Mouse (Mus musculus): ENCODE measurements around the gene Aebp1.

Aebp1 gene

DNA sequence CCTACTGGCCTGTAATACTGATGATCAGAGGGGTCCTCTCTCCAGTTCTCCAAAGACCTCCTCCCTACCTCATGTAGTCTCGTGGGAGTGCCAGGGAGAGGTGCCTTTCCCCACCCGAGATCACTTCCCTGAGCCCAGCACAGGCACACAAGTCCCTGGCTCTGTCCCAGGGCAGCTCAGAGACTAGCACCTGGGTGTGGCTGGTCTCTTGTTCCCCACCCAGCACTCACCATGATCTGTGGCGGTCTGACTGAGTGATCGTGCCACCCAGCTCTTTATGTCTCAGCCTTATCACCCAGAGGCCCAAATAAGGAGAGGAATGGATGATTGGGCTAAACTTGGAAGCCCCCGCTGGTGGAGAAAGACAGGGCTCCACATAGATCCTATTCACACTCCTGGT, 36.8 kb downstream of the Aebp1 start, which contains the start of gene Myl7:
Gene Myl7, minus strand, starts transcription at position 252 of the 400 bp plus-strand sequence.
- DNase-seq: no peak

DNA sequence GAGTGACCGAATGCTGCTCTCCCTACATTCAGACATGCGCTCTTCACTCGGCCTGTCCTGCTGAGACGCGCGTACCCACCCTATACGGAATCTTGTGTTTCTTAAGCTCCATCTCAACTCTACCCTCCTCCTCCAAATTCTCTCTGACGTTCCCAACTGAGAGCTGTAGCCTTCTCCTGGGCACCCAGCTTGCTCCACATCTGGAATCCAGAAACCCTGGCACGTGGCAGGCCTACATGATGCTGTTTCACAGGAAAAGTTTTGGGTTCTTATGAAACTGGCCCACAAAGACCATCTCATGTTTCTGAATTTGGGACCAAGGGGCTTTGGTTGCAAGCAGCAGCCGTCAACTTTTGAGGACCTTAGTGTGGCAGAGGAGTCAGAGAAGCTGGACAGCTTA, 37.5 kb downstream of the Aebp1 start:
- DNase-seq: no peak

DNA sequence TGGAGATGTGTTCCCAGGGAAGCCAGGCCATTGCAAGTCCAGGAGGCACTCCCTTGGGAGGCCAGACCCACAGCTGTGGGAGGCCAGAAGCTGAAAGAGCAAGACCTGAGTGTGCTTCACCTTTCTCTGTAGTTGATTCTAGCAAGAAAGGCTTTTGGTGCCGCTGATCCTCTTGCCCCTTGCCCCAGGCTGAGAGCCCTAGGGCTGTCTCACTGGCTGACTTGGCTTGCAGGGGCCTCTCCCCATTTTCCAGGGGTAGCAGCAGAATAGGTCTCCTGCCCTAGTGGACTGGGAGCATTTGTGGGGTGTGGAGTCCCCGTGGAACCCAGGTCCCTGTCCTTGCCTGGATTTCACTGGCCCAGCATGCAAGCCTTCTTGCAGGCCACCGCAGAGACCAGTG, 39.6 kb downstream of the Aebp1 start:
- no peak for DNase-seq

DNA sequence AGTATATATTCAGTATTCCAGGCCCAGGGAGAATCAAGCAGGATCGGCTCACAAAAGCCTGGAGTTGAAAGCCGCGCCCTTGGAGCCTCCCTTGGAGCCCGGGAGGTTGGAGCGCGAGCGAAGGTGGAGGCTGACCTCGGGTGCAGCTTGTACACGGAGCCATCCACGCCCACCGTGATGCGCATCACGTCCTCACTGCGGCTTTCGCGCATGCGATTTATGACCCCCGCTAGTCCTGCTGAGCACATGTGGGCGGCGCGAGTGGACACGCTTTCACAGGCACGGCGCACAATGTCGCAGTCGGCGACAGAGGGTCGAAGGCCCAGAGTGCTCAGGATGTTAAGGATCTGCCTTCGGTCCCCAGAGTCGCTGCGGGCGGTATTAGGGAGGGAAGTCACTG, 40.2 kb downstream of the Aebp1 start:
- peak; percentile 63 for DNase-seq

DNA sequence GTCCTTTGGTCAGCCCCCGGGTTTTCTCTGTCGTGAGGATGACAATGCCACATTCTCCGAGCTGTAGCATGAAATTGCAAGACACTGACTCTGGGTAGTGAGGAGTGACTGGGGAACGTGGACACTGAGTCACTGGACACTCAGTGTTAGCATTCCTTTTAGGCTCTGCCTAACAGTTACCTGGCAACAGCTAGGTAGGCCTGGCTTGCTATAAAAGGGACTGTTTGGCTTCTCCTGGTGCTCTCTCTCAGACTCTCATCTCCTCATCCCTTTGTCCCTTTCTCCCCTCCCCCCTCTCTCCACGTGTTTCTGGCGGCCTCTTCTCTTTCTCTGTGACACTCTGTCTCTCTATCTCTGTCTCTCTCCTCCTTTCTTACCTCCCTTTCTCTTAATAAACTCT, 40.6 kb downstream of the Aebp1 start:
- DNase-seq: no peak

DNA sequence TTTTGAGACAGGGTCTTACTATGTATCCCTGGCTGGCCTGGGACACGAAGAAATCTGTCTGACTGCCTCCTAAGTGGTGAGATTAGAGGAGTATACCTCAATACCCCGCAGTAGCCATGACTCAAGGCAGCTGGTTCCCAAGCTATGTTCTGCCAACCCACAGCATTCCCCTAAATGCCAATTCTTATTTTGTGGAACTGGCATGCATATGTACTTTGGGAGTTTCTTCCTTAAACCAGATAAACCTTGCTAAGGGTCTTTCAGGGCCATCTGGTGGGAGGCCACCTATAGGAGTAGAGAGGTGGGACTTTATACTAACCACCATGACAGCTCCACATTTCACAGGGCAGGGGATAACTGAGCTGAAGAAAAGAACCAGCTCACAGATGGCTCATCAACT, 42.1 kb downstream of the Aebp1 start:
- DNase-seq: no peak

DNA sequence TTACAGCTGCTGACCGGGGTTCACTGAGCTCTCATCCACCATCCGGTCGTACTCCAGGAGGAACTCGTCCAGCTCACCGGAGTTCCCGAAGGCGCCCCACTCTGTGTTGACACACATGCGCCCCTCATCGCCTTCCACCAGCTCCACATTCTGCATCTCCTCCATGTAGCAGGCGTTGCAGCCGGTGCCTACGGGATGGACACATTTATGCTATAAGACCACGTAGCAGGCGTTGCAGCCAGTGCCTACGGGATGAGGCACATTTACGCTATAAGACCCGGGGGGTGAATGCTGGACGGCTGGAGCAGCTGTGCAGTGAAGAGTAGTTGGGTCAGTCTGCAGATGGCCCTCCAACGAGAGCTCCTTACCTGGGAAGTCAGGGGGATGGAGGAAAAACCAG, 42.6 kb downstream of the Aebp1 start:
- no peak for DNase-seq

DNA sequence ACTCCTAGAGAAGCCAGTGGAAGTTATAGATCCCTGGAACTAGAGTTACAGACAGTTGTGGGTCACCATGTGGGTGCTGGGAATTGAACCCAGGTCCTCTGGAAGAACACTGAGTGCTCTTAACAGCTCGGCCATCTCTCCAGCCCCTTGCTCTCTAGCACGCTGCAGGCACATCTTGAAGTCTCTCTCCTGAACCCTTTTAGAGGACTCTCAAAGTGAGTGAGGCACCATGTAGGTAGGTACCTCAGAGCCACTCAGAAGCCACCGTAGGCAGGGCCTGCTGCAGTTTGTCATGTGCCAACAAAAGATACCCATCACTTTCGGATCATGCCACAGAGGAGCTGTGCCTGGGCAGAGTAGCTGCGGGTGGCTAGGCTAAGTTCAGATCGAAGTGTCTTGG, 43.1 kb downstream of the Aebp1 start:
- no peak for DNase-seq

DNA sequence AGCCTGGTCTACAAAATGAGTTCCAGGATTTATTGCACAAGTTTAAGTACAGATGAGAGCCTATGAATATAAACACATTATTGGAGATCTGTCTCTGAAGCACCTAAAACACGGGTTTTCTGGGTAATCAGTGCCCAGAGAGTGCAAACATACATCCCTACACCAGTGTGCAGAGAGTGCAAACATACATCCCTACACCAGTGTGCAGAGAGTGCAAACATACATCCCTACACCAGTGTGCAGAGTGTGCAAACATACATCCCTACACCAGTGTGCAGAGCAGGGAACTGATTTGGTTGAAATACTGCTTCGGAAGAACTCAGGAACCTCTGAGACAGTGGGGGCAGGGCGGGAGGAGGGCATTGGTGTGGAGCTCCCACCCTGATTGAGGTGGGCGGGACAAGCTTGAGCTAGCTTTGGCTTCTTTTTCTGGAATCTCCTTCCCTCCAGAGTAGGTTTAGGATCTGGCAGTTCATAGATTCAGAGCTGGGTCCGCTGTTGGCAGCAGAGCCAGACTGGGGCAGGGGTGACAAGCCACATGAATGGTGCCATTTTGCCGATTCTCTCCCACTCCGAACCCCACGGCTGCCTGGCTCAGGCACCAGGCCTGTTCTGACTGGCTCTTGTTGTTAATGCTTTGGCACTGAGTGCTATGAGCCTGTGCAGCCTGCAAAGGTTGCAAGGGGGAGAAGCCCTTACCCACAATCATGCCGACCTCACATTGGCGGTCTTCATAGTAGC, 44.2 kb downstream of the Aebp1 start:
- peak; percentile 48 for DNase-seq

DNA sequence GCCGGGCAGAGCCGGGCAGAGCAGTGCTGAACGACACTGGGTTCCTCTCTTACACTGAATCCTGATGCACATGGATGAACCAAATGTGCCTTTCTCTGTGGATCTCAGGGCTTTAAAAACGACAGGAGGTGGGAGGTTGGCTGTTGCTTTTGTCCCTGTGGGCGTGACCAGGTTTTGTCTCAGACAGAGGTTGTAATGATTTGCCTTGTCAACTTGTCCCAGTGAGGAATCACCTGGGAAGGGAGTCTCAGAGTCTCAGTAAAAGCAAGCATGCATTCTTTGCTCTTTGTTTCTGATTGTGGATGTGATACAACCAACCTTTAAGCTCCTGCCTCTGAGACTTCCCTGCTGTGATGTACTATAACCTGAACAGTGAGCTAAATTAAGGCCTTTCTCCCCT, 45.3 kb downstream of the Aebp1 start:
- DNase-seq: no peak

DNA sequence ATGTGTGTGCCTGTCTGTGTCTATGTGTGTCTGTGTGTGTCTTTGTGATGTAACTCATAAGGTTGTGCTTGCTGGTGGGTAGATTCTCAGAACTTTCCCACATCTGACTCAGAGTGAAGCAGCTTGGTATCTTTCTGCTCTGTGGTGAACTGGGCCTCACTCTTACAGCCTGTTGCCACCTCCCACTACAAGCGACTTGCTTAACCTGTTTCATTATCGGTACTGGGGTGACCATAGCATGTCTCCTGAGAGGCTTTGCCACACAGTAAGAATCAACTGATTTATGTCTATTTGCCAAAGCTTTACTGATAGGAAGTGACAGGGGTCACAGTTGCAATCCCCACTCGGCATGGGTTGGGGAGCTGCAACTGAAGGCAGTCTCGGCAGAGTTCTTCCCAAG, 46.9 kb downstream of the Aebp1 start:
- no peak for DNase-seq

DNA sequence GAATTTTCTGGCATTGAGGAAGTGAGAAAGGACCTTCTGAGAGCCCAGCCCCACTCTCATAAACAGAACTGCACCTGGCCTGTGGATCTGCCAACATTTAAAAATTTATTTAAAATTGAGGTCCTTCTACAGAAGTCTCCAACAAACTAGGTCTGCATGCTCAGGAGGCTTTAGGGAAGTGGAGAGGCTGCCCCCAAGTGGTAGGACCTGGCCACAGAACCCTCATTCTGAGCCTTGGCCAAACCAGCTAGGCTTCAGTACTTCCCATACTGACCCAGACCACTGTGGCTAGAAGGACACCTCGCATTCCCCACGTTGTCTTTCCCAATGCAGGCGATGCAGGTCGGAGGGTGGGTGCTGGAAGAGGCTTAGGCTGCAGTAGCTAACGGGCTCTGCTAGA, 50.9 kb downstream of the Aebp1 start:
- peak; percentile 57 for DNase-seq

DNA sequence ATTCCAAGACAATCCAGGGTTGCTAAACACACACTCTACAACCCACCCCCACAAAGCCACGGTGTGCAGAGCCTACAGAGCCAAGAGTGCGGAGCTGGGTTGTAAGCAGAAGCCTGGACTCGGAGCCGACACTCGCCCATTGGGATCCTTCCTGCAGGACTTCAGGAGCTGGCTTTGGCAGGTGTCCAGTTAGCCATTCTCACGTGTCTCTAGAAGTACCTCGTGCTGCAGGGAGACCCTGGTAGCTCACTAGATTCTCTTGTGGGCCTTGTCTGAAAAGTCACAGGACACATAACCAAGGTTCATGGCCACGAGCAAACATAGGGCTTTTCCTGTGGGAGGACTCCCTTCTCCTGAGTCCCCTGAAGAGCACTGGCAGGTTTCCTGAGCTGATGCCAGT, 51.5 kb downstream of the Aebp1 start:
- DNase-seq: no peak

DNA sequence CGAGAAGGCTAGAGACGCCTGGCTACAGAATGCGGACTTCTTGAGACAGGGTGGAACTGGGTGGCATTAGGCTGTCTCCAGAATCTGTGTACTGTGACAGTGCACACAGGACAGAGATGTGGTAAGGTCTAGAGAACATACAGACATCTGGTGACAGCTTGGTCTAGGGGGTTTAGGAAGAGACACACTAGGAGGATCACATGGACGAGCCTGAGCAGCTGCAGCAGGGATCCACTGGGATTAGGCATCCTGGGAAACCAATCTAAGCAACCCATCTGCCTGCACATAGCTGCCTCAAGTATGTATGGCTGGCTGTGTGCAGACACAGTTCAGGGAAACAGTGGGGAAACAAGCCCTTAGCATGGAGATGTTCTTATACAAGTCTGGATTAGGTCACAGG, 52.2 kb downstream of the Aebp1 start:
- DNase-seq: no peak

DNA sequence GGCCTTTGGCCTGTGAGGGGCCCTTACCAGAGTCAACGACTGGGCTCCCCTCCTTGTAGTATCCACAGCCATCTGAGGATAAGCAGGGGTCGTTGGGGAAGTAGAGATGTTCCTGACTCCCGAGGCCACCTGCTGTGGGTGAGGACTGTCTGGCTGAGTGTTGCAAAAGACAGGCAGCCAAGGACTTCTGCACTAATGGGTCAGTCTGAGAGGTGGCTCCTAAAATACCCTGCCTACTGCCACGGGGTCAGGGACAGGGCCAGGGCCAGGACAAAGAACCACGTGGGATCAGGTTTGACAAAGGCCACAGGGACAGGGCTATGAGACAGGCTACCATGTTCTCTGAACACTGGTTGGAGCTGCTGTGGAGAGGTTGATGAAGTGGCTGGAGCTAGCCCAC, 53.2 kb downstream of the Aebp1 start:
- no peak for DNase-seq

DNA sequence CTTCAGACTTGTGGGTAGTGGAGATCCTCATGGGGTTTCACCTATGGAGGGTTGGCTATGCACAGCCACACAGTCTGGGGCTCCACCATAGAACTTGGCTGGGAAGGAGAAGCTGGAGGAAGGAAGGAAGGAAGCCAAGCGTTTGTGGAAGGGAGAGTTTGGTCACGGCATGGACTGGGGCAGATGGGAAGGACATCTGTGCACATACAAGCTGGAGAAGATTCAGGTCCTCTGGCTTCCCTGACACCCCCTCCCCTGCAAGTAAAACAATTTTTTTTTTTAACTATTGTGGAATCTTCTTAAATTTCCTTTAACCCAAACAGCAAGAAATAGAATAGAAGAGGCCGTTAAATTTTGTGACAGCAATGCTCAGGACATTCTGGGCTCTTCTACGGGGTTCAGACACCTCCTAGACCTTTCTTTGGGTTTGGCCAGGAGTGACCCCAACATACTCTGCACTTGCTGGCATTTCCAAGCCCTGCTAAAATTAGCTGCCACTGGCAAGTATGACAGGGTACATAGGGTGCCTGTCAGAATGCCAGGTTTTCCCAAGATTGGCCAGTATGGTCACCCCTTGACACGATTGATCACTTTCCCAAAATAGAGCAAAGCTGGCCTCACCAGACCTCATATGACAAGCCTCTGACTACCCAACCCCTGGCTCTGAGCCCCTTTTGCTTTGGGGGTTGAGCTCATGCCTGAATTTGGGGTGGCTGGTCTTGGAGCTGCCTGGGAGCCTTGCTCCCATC, 53.9 kb downstream of the Aebp1 start:
- DNase-seq: no peak

DNA sequence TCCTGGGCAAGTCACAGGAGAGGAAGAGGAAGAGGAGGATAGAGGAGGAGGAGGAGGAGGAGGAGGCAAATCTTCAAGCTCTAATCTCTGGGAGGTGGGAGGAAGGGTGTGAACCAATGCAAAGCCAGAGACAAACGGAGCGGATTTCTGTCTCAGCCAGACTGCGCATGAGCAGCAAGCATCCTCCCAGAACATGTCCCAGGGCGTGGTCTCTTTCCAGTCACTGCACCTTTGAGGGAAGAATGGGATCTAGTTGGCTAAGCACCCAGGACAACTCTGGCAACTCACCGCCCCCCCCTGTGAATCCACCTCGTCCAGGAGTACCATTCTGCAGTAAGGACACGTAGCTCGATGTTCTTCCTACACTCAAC, 54.4 kb downstream of the Aebp1 start:
- no peak for DNase-seq

DNA sequence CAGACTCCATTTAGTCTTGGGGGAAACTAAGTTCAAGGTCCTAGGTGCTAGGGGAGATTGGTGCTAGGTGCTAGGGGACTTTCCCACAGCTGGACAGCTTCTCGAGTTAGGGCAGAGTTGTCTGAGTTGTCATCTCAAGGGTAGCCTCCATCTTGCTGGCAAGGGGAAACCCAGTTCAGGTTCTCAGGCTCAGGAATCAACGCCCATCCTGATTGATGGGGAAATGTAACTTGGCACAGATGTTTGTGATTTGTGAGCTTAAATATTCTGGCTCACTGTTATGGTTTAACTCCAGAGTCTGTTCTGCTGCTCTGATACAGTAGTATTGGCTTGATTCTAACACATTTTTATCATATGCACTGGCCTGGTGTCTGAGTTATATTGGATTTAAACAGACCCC, 56.4 kb downstream of the Aebp1 start:
- no peak for DNase-seq

DNA sequence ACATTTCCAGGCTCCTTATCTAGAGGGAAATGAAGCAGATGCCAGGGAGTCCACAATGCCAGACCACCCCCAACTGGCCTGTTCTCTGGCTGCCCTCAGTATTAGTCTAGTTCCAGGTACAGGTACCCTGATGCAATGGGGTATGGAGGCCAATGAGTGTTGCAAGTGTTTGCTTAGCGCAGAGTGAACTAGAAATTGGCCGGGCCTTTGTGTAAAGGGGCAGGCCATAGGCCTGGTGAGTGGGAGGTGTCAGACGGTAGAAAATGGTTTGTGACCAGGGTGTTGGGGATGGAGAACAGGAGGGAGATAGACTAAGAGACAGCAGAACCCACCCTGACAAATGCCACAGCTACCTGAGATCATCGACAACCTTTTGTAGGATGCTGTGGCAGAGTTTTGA, 57.9 kb downstream of the Aebp1 start:
- DNase-seq: no peak

DNA sequence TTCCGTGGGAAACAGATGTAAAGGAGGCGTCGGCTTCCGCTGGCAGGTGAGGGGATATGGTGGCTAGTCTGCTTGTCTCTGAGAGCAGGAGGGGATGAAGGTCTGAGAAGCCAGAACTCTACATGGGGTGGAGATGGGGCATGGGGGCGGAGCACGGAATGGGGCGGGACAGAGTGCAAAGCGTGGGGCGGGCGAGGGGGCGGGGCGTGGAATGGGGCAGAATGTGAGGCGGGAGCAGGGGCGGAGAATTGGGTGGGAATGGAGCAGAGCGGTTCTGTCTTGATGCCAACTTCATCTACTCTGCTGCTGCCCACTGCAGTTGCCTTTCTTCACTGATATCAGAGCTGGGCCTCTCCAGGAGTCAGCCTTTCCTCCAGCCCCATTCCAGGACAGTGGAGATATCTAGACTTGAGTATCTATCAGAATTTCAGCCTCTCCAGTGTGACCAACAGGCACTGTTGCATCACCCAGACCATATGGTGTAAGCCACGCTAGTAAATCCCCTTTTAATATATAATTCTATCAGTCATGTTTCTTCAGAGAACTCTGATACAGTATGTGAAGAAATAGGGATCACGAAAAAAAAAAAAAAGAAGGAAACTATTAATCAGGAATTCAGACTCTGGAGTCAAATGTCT, 58.7 kb downstream of the Aebp1 start:
- DNase-seq: no peak

Data from layer of hippocampus, adult 9-11 months (tissue).